Mouse (Mus musculus) layer of hippocampus, adult 2 months (tissue): ENCODE results near the gene Tlr12. TPM values are rescaled to one million over a fixed set of nuclear protein-coding genes. Genes with fewer than 3 reads are reported as not detected.
A peak's percentile ranks its signal among the peaks of the same experiment; 100 is the strongest.
"Not testable (repeated sequence)": the region's sequence is repeated elsewhere in the genome, so short reads cannot be mapped to it uniquely, and the experiment has no call there.

Experiments
- DNase-seq, 2 experiments: peaks; one replicate each; pipeline ENCODE4 v3.0.0; 2022; ENCODE audit warnings: low spot score in 2 of 2
- H3K27ac ChIP-seq: fragments of 200-600 bp; 2 replicates; pipeline ENCODE4 v1.8.1; 2022
- H3K4me3 ChIP-seq: fragments of 200-600 bp; 2 replicates; pipeline ENCODE4 v1.8.1; 2022; ENCODE audit warnings: mild to moderate bottlenecking
- CTCF ChIP-seq: fragments of 200-600 bp; conservative IDR thresholded peaks from 2 replicates; pipeline ENCODE4 v1.8.1; 2022; ENCODE audit warnings: antibody characterized with exemption, mild to moderate bottlenecking, moderate library complexity
- long read RNA-seq, 2 experiments: library from polyadenylated mRNA; stranded (forward); transcript quantifications; one replicate each; pipeline ENCODE4 v2.0.0; 2021; ENCODE audit warnings: borderline mapping rate in 2 of 2
- total RNA-seq, 2 experiments: library from RNA; stranded (reverse); gene quantifications; 2 replicates each; pipeline ENCODE4 v1.2.3; 2021

The Tlr12 gene
- total RNA-seq: under 1 TPM; 0.49 to 0.93 TPM
- long read RNA-seq, experiment 1: 0 reads
- long read RNA-seq, experiment 2: 0 reads

DNA sequence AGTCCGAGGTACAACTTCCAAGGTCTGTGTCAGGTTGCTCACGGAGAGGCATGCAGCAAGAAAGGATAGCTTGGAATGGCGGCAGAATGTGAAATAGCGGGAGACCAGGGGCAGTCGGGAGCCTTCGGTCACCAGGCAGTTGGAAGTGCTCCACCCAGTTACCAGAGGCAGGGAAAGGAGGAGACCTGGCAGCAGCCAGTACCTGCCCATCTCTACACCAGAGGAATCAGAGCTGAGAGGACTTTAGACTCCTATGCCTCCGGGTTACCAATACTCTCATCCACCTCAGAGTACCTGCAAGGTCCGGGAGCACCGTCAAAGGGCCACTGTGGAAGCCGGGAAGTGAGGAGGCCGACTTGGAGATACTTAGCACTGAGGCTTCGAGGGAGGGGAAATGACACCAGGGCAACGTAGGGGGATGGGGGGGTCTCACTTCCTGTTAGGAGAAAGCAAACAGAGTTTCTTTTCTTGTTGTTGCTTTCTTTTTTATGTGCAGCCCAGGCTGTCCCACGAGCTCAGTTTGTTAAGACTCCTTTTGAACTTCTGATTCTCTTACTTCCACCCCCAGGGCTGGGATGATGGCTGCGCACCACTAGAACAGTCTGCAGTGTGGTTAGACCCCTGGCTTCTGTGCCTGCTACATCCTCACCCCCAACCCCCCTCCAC lies at the start of gene Tlr12:
Gene Tlr12, minus strand, starts transcription at position 374 of the 666 bp plus-strand sequence.
- Histone ChIP-seq H3K27ac (no peak within 1 kb of the TSS; the same call in 1 of the 2 replicates), H3K4me3 (no peak within 1 kb of the TSS)
- TF ChIP-seq CTCF: no peak
- DNase-seq: no peak

DNA sequence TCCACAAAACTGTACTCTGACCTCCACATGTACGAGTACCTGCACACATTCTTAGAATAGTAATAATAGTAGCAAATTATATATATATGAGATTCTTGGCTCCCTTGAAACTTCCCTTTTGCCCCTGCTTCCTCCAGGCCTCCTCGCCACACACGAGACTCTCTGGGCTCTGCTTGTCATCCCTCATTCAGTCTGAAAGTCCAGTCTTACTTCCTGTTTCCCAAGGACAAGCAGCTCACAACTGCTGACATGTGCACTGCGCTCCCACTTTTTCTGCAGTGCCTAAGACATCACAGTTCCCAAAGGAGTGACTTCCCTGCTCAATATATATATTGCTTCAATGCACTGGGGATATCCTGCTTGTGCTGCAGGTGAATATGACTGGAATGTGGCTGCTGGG lies 48.8 kb upstream of the Tlr12 start:
- peak overlapping the region; percentile 36; the same call in 1 of the 2 replicates for H3K27ac ChIP-seq
- not testable (repeated sequence) for H3K4me3 ChIP-seq, DNase-seq

DNA sequence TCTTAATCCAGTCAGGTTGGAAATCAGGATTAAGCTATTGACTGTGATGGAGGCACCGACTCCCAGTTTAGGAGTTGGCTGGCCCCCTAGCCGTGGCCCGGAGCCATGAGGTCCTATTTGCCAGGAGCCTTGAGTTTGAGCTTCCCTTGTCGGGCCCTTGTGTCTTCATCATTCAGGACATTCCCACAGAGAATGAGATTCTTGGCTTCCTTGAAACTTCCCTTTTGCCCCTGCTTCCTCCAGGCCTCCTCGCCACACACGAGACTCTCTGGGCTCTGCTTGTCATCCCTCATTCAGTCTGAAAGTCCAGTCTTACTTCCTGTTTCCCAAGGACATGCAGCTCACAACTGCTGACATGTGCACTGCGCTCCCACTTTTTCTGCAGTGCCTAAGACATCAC lies 47.9 kb upstream of the Tlr12 start:
- peak overlapping the region; percentile 36; the same call in 1 of the 2 replicates for H3K27ac ChIP-seq
- DNase-seq, H3K4me3 ChIP-seq: not testable (repeated sequence)

DNA sequence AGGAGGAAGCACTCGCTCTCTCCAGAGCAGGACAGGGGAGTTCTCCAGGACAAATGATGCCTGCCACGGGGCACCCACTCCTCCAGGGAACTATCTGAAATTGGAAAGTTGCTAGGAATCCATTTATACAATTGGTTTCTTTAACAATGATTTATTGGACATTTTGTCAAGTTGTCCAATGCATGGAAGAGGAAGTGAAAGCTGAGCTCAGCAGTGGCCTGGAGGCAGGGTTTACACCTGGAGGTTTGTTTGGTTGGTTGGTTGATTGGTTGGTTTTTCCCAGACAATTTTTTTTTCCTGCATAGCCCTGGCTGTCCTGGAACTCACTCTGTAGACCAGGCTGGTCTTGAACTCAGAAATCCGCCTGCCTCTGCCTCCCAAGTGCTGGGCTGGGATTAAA lies 45.6 kb upstream of the Tlr12 start:
- Histone ChIP-seq H3K4me3 (no peak overlapping the region), H3K27ac (no peak overlapping the region)
- no peak for TF ChIP-seq CTCF
- DNase-seq: no peak

DNA sequence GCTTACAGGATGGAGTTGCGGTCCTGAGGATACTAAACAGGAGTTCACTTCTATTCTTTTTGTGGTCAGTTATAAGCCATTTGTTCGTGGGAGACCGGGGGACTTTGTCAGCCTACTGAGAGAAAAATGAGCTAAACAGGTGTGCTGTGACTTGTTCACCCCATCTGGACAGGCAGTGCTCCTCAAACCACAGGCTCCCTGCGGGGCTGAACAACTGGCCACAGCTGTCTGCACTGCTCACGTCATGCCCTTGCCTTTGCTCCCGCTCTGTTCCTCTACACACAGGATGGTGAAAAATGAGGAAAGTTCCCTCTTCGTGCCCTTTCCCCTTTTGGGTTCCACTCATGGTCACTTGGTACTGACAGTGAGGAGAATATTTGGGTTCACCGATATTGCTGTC lies 42.6 kb upstream of the Tlr12 start:
- no peak for DNase-seq
- no peak for TF ChIP-seq CTCF
- H3K27ac ChIP-seq: peak overlapping the region; percentile 59; the same call in 1 of the 2 replicates
- no peak overlapping the region for H3K4me3 ChIP-seq

DNA sequence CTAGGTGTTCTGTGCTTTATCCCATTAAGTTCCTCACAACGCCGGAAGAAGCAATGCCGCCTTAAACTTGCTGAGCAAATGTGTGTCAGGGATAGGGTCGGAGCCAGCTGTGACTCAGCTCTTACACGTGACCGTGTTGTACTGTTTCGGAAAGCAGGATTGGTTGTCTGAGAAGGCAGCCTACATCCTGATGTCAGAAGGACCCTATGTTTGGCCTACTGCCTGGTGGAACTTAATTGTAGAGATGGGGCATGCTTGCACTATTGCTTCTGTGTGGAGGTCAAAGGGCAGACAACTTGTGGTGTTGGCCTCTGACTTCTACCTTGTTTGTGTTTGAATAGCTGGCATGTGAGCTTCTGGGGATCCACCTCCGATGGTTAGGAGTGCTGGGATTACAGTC lies 41.8 kb upstream of the Tlr12 start:
- H3K4me3 ChIP-seq: no peak overlapping the region
- peak in 1 of 2 experiments; percentile 38 for DNase-seq
- no peak for TF ChIP-seq CTCF
- H3K27ac ChIP-seq: no peak overlapping the region

DNA sequence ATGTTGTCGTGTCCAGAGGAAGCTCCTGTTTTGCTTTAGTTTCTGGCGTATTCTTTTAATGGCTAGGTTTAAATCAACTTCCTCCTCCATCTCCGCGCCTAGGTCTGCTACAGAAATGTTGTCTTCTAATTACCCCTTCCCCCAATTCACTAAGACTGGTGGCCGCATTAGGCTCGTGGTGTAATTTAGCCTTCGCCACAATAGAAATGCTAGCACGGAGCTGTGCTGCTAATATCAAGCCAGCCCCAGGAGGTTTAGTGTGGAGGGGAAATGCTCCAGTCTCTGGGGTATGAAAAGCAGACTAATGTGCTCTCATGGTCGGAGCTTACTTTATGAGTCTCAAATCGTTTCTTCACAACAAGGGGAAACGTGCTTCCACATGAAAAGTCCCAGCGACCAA lies 37.0 kb upstream of the Tlr12 start:
- TF ChIP-seq CTCF: no peak
- peak overlapping the region; percentile 97 for H3K27ac ChIP-seq
- H3K4me3 ChIP-seq: peak overlapping the region; percentile 70
- DNase-seq: no peak

DNA sequence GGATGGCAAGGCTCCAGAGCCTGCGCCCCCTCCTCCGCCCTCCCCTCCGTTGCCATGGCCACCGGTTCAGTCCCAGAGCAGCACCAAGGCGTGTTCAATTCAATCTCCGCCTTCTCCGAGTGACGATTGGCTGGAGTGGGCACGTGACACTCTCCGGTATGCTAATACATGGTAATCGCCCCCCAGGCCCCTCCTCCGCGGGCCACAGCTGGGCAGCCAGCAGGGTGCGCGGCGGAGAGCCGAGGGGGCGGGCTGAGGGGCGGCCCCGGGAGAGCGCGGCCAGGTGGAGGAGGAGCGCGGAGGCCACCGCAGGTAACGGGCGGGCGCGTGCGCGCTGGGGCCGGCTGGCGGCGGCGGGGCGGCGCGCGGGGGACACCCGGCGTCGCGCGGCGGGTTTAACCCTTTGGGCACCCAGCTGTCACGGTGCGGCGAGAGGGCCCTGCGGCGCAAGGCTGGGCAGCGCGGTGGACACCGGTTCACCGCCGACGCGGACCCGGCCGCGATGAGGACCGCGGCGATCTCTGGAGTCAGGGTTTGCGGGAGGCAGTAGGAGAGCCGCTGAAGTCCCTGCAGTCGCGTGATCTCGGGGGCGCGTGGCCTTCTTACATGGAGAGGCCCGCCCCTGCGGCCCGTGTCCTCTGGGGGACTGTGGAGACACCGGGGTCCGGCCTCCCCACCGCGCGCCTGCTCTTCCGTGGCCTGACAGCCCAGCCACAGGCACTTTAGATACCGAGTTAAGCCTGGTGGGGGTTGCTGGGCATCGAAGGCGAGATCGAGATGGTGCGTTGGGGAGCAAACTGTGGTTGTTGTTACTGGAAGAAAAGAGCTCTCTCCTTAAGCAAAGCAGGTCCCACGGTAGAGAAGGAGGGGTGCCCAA lies 36.3 kb upstream of the Tlr12 start, which contains the start of gene Phc2:
Gene Phc2, plus strand, starts transcription at position 198 of the 877 bp plus-strand sequence.
- Histone ChIP-seq H3K4me3 (peak within 1 kb of the TSS; percentile 70), H3K27ac (peak within 1 kb of the TSS; percentile 97)
- peak; percentile 56 for TF ChIP-seq CTCF
- DNase-seq: peak; percentile 92 to 97

DNA sequence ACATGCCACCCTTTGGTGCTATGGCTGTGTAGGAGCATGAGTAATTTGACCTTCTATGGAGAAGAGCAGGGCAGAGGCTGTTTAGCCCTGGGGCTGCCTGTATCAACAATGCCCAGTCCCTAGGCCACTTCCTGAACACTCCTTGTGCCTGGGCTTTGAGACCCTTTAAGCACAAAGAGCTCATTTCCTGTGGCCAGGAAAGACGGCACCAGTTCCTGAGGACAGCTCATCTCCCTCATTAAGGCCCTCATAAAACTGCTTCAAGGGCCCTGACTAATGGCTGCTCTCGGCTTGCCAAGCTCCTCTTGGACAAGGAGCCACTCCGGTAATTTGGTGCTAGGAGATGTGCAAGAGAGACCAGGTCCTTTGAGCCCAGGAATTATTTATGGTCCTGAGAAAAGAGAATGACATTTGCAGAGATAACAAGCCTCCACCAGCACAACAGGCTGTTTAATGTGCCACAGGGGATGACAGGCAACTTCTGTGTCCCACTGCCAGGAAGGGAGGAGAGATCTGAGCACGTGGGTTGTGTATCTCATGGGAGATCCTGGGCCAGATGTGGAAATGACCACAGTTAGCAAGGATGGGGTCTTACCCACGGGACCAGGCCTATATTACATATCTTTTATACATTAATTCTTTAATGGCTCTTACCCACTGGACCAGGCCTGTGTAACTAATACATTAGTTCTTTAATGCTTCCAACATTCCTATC lies 34.3 kb upstream of the Tlr12 start:
- TF ChIP-seq CTCF: no peak
- no peak for DNase-seq
- Histone ChIP-seq H3K27ac (no peak overlapping the region), H3K4me3 (no peak overlapping the region)

DNA sequence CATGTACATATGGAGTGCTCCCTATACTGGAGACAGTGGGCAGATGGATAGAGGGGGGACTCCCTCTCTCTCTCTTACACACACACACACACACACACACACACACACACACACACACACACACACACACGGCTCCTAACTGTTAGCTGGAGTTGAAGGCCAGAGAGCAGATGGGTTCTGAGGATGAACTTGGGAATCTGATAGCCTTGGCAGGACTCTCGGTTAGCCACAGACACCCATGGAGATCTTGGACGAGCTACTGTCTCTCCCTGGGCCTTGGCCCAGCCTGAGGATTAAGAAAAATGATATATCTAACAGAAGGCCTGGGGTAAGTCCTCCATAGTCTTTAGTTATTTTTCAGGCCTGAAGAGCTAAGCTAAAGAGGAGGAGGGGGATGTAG lies 33.1 kb upstream of the Tlr12 start:
- no peak overlapping the region for H3K27ac ChIP-seq
- no peak for DNase-seq
- no peak for TF ChIP-seq CTCF
- no peak overlapping the region for H3K4me3 ChIP-seq

DNA sequence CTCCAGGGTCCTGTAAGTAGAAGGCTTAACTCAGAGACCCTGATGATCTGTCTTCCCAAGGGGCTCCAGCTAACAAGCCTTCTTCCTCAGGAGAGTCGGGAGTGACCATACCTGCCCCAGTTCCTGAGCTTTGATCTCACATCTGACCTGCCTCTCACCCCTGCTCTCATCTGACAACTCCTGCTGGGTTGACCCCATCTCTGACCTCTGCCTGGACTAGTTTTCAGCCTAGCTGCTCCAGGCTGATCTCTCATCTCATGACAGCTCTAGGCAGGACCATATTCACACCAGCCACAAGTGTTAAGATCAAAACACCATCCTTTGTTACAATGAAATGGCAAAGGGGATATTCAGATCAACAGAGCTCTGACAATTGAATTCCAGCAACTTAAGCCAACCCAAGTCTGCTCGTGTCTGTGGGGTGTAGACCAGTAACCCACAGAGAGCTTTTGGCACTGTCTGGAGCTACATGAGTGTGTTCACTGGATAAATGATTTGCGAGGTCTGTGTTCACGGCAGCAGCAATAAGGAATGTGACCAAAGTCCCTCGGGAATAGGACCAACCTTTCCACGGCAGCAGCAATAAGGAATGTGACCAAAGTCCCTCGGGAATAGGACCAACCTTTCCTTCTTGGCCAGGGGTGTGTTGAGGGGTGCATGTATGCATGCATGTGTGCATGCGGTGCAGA lies 30.3 kb upstream of the Tlr12 start:
- no peak for TF ChIP-seq CTCF
- Histone ChIP-seq H3K27ac (no peak overlapping the region), H3K4me3 (no peak overlapping the region)
- DNase-seq: no peak

DNA sequence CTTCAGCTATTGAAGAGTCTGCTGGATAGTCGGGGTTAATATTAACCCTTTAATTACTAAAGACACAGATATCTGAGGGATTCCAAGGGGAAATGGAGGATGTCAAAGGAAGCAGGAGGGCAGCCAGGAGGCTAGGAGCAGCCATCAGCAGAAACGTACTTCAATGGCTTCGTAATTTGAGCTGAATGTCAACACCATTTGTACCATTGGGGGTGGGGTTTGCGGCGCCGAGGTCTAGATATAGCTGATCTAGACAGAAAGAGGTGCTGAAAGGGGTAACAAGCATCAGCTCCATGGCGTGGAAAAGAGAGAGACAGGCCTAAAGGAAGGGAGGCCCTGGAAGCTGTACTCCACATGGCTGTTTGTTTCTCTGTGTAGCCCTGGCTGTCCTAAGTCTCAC lies 28.3 kb upstream of the Tlr12 start:
- TF ChIP-seq CTCF: no peak
- H3K4me3 ChIP-seq: no peak overlapping the region
- no peak overlapping the region for H3K27ac ChIP-seq
- DNase-seq: no peak

DNA sequence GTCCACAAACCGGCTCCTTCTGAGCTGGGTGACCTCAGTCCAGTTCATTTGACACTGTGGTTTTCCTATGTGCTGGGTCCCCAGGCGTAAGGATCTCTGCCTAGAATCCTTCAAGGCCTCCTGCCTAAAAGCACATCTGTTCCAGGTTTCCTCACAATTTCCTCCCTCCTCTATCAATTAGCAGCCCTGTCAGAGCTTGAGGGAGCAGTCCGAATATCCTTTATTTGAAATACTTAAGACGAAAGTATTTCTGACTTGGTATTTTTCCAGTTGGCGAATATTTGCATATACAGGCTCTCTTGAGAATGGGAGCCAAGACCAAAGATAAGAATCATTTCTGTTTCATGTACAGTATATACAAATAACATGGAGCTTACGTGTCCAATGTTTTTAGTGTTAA lies 27.5 kb upstream of the Tlr12 start:
- DNase-seq: no peak
- H3K27ac ChIP-seq: no peak overlapping the region
- H3K4me3 ChIP-seq: no peak overlapping the region
- no peak for TF ChIP-seq CTCF
